Mouse (Mus musculus) embryo, embryonic 11 days (tissue): ENCODE measurements at regions not wholly inside any gene's neighbourhood (a gene's known extent, or its start where the extent isn't known, plus 50 kb on each side); places are given as distances from the start of the nearest gene placed in this dataset.

Experiments
- DNase-seq: peaks from one replicate; pipeline ENCODE4 v3.0.0-alpha.2; 2015

GRCm38 (mm10) chr5:118354127-118354526 is 109.1 kb downstream of the 2410131K14Rik start:
- DNase-seq, result no peak

- DNase-seq, result no peak
These were observed 109.8 kb downstream of the 2410131K14Rik start for GRCm38 (mm10) chr5:118354871-118355270.

DNA sequence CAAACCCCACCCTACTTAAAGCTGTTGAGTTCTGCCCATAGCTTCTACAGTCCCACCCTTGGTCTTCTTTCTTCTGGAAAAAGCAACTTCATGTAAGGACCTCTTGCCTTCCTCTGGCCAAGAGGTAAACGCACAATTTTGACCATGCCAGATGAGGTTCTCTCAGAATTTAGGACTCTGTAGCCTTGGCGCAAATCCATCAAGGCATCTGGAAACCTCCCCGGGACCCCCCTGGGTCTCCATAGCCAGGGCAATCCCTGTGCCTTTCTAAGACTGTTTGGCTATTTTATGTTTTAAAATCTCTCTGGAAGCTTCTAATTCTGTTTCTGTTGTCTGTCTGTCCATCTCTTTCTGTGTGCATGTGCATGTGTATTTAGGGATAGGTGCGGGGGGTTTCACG is 110.3 kb downstream of the 2410131K14Rik start:
- DNase-seq, result no peak

GRCm38 (mm10) chr5:118355691-118356337 is 110.8 kb downstream of the 2410131K14Rik start:
- peak; percentile 46 for DNase-seq

GRCm38 (mm10) chr5:118359646-118360373 is 114.8 kb downstream of the 2410131K14Rik start:
- DNase-seq, result no peak

DNA sequence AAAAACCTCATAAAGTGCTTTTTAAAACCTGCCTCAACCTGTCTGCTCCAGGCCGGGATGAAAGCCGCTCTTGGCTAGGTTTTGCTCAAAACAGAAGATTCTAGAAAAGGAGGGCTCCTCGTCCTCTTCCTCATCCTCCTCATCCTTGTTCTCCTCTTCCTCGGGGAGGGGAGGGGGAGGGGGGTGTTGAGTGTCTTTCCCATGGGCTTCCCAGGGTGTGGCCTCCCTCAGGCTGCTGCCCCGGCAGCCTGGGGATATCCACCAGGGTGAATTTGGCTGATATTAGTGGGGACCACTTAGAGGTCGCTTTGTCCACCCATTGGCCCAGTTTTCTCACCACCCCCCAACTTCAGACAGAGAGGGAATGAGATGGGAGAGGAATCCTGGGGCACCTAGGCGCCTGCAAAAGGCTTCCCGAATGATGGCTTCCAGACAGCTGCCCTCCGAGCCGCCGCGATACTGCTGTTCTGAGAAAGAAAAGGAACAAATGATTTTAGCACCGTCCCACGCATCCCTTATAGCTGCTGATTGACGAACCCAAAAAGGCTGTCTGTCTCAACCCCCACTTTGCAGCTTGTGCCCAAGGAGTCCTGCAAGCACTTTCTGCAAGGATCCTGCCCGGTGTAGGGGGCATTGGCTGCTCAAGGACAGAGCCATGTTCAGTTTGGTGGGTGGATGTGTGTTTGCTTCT is 115.5 kb downstream of the 2410131K14Rik start:
- DNase-seq, result no peak

DNA sequence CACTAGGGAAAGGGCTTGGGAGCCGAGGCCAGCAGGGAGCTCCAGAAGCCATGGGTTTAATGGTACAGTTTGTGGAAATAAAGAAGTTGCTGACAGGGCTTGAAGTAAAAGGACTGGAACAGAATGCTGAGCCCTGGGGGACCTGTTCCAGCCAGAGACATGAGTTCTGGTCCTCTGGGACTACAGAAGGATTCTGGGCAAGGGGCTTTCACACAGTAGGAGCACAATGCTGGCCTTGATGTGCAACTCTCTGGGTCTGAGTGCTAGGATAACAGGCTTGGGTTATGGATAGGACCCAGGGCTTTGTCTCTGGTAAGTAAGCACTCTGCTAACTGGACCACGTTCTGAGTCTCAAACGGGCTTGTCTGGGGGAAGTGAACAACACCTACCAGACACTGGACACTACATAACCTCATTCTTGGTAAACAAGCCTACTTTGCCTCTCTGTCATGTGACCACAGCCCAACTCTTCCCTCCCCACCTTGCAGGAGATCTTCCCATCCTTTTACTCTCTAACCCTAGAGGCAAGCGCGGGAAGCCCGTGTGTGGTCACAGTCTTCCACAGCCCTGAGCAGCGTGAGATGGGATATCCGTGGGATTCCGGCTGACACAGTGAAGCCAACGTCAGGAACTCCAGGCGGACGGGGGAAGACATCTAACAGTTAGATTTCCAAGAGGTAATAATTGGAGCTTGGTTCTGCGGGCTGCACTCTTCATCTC is 116.3 kb downstream of the 2410131K14Rik start:
- DNase-seq, result no peak

DNA sequence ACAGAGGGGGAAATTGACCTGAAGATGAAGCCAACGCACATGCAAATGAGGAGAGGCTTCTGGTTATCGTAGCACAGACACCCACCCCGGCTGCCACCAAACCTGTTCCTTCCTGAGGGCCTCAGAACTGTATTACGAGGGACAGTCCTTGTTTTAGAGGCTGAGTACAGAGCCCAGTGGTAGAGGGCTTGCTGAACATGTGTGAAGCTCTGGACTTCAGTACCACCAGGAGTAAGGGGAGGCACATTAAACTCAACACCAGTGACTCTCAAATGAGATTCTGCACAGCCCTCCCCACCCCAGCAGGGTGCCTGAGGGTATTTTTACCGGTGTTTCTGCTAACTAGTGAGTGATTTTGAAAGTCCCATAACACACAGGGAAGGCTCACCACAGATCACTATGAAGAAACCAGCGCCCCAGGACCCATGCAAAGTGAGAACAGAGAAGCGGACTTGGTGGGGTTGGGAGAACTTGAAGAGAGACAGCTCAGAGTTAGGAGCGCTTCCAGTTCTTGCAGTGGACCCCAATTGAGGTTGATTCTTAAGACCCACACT is 116.9 kb downstream of the 2410131K14Rik start:
- no peak for DNase-seq

- no peak for DNase-seq
These were observed 117.7 kb downstream of the 2410131K14Rik start for GRCm38 (mm10) chr5:118362738-118363137.

DNA sequence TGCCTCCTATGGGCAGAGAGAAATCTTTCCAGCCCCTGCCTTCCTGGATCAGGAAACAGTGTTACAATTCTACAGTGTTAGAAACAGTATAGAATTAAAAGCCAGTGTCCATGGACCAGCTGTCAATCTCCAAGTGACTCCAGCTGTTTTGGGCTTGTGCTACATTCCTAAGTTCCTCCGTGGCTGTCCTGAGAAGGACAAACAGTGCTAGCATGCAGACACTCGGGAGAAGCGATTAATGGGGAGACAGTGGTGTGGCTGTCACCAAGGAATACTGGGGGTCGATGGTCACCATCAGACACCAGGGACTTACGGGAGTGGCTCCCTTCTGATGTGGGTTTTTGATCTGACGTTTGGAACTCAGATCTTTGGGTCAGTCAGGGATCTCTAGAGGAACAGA is 118.1 kb downstream of the 2410131K14Rik start:
- no peak for DNase-seq

DNA sequence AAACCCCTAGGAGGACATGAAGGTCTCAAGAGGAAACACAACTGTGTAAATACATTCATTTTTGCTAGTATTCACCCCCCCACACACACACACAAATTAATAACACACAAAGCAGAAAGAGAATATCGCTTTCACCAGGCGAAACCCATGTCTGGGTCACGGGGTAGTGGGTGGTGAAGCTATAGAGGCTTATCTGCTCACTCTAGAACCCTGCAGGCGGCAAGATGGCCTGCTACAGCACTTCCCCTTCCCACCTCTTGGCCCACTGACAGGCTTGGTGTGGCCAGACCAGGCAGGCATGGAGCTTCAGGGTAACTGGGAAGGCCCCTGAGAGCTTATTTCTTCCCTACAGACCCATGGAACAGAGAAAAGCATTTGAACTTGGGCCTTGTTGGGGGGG is 119.6 kb downstream of the 2410131K14Rik start:
- DNase-seq, result no peak

DNA sequence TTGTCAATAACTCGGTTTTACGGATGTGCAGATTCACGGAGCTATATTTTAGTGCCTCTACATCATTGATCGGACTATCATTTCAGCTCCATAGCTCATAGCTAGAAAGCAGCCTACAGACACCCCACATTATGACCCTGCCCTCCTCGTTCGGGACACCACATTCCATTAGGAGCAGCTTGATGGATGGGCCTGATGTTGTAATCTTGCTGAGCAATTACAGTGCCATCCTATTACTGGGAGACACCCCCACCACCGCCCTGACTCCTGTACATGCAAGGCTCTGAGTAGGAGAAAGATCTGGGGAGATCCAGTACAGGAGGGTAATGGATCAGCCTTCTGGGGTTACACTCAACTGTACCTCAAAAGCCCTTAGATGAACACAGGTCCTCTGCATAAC is 120.2 kb downstream of the 2410131K14Rik start:
- DNase-seq, result no peak

GRCm38 (mm10) chr5:118365651-118366050 is 120.6 kb downstream of the 2410131K14Rik start:
- DNase-seq, result peak; percentile 40

DNA sequence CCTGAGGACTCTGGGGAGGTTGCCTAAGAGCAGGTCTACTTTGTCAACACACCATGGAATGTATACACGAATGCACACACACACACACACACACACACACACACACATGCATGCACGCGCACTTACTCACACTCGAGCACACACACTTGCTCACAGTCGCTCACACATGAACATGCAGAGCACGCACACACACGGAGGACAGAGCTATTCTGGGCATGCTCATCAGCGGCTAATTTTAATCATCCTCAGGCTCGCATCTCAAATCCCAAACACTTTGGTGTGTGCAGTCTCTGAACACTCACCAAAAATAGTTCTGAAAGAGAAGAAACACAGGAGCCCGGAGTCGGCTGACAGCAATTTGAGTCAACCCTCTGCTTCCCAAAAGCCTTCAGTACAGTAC is 122.0 kb downstream of the 2410131K14Rik start:
- DNase-seq, result no peak

DNA sequence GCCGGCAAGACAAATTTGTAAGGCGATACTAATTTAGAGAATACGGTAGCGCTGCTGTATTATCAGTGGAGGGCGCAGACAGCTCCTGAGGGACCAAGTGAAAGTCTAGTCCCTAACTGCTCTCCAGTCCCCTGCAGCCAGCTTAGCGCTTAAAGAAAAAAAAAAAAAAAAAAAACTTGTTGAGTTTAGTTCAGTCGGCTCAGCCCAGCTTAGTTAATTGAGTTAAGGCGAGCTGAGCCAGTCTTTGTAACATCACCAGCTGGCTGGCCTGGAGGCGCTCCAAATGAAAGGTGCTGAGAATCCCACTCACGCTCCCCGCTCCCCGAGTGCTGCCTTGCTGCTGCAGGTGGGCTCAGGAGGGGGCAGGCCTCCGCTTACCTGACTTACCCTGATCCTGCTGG is 128.6 kb downstream of the 2410131K14Rik start:
- DNase-seq, result peak; percentile 71

- DNase-seq, result no peak
These were observed 129.9 kb downstream of the 2410131K14Rik start for GRCm38 (mm10) chr5:118374968-118375367.

DNA sequence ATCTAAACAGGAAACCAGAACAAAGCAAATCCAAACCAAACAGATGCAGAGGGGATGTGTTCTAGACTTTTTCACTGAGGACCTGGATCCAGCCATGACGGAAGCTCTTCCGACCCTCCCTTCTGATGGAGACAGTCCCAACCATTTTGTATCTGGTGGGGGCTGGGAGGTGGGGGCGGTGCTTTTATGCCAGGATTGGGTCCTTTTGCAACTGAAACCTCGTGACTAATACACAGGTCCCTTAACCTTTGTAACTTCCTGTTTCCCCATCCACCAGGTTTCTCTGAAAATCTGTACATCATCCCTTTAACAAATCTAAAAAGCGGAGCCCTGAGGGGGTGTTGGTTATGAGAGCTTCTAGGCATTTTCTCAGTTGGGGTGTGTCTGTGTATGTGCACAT is 130.9 kb downstream of the 2410131K14Rik start:
- no peak for DNase-seq

GRCm38 (mm10) chr5:118376478-118376877 is 131.5 kb downstream of the 2410131K14Rik start:
- no peak for DNase-seq

DNA sequence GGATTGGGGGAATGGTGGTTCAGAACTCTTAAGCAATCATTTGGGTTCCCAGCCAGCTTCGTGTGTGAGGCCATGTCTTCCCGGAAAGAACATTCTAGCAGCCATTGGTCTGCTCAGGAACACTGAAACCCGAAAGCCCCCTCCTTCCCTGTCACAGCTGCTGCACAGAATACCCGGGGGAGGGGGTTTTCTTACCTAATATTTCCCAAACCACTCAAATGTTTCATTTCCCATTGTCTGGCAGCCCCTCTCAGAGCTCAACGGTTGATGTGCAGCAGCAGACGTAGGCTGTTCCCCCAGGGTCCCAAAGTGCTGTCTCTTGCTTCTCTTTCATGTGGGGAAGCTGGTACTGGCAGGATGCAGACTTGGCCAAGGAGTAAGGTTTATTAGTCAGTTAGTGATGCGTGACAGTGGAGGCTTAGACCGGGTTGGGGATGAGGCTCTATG is 132.4 kb downstream of the 2410131K14Rik start:
- no peak for DNase-seq

DNA sequence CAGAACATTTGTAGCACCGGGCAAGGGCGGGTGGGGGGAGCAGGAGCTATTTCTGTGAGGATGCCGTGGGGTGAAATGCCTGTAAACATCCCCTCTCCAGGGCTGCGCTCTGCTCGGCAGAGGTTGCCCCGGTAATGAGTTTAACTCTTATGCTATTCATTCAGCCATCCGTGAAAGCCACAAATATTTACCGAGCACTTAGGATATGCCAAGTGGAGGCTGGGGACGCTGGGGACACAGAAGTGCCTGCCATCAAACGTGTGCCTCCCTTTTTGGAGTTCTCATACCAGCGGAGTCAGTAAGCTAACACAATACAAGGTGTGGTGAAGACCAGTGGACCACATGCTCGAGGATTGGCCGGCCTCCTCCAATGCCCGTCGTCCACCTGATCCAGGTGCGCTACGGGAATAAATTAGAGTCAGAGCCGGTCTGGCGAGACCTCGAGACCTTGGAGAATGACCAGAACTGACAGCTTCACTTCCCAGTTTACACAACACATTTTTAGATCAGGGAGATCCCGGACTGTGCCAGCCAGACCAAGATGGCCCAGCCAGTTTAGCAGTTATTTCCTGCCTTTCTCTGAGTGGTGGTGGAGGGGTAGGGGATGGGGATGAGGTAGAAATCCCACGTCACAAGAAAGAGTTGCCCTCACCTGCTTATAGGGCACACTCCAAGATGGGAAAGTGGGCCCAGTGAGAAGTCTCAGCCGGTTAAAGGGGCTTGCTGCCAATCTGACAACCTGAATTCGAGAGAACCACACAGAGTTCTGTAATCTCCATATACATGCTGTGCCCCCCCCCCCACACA is 134.4 kb downstream of the 2410131K14Rik start:
- no peak for DNase-seq

- DNase-seq, result no peak
These were observed 135.0 kb downstream of the 2410131K14Rik start for GRCm38 (mm10) chr5:118380052-118380421.
